Mouse (Mus musculus): ENCODE measurements around the gene Fam172a.

DNA sequence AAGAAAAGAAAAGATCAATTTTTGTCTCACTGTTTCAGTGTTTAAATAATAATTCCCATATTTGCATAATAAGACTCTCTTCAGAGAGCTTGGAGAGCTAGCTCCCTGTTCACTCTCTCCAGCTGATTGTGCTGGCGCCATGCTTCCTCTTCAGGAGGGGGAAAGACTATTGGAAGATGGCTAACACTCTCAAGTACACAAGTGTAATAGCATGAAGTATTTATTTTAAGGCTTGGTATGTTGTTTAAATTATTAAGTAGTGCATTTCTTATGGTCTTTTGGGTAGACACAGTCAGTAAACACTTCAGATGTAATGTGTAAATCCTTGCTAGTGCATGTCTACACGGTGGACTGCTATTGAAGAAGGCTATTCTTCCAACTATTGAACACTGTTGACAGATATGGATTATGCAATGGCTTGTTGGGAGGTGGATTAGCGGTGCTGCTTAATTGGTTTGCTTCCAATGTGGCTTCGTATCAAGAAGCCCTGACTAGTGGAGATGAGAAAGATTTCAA lies 422.1 kb downstream of the Fam172a start:
- no peak for TF ChIP-seq POLR2A (IDR thresholded peaks at IDR 0.05; ENCODE audit: borderline replicate concordance, insufficient read depth, low read length)
- no peak for TF ChIP-seq CTCF (IDR thresholded peaks at IDR 0.05; ENCODE audit: borderline replicate concordance, insufficient read depth, low read depth, low read length)

Measured in cerebellum, adult 2 months (tissue).